Mouse (Mus musculus) heart, adult 2 months (tissue): ENCODE data around the gene Gm21883. TPM values are rescaled to one million over a fixed set of nuclear protein-coding genes. Genes with fewer than 3 reads are reported as not detected.
"Not testable (repeated sequence)": the region's sequence is repeated elsewhere in the genome, so short reads cannot be mapped to it uniquely, and the experiment has no call there.

Source experiments
- DNase-seq, 2 experiments: peaks; one replicate each; pipeline ENCODE4 v3.0.0; 2021
- H3K27ac ChIP-seq: fragments of 200-600 bp; 2 replicates; pipeline ENCODE4 v1.8.1; 2022
- H3K27me3 ChIP-seq: fragments of 200-500 bp; 2 replicates; pipeline ENCODE4 v1.6.1; 2012; ENCODE audit warnings: mild to moderate bottlenecking, low read length, inconsistent platforms, mixed read lengths; ENCODE audit not compliant: control insufficient read depth, insufficient read depth
- H3K36me3 ChIP-seq: fragments of 200-500 bp; 2 replicates; pipeline ENCODE4 v1.6.1; 2012; ENCODE audit warnings: low read length, inconsistent platforms; ENCODE audit not compliant: control insufficient read depth, insufficient read depth
- H3K4me1 ChIP-seq: fragments of 200-500 bp; 2 replicates; pipeline ENCODE4 v1.6.1; 2011; ENCODE audit warnings: low read length; ENCODE audit not compliant: control insufficient read depth, insufficient read depth
- H3K4me3 ChIP-seq: fragments of 200-600 bp; 2 replicates; pipeline ENCODE4 v1.8.1; 2022
- H3K79me2 ChIP-seq: fragments of 200-500 bp; replicated peaks from 2 replicates; pipeline ENCODE4 v1.6.1; 2012; ENCODE audit warnings: mild to moderate bottlenecking, inconsistent platforms, low read length, moderate library complexity, mixed read lengths; ENCODE audit not compliant: control insufficient read depth, insufficient read depth
- H3K9ac ChIP-seq: fragments of 200-500 bp; 2 replicates; pipeline ENCODE4 v1.6.1; 2012; ENCODE audit warnings: low read depth, mild to moderate bottlenecking, control low read depth, inconsistent platforms, low read length, mixed read lengths
- WGBS: fragments of 180-500 bp; shearing (Covaris S2); methylation state at CpG from one replicate; pipeline ENCODE4 v1.1.7; 2018; 5-methylcytosine and 5-hydroxymethylcytosine counted together
- intact Hi-C: fragments of 180-260 bp; cut with DNase I; formaldehyde crosslinking; loops from one replicate; pipeline ENCODE4 v1.15.1; 2025
- long read RNA-seq: library from polyadenylated mRNA; stranded (forward); transcript quantifications from one replicate; pipeline ENCODE4 v2.0.0, GENCODE M21; 2021
- polyA plus RNA-seq: library from polyadenylated mRNA; depleted of rRNA; stranded (reverse); fragments of >200 nt; gene quantifications from 2 replicates; pipeline ENCODE4 v1.2.3, GENCODE M21; 2012; rRNA removed
- total RNA-seq, 2 experiments: library from RNA; stranded (reverse); gene quantifications; 2 replicates each; pipeline ENCODE4 v1.2.3; 2021

Gm21883 gene
- total RNA-seq: not detected
- not detected in 2 replicates for polyA plus RNA-seq
- long read RNA-seq: 0 reads

DNA sequence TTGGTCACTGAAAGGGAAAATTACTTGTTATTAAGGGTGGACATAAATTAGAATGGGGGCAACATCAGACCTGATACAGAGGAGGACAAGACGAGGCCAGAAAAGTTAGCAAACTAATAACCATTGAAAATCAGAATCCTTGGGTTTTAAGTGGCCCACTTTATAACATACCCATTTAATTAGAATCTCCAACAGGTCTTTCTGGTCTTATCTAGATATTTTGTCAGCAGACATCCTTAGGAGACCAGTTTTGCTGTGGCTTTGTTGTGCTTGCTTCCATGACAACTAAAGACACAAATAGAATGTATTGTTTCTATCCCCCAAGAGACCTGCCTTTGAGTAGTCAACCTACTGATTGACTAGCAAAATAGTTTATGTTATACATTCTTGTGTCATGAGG is at the start of gene Gm21883:
Gene Gm21883 (minus strand): TSS at position 101 of the 400 bp plus-strand sequence.
- intact Hi-C loops, H3K27me3 ChIP-seq: not testable (repeated sequence)

GRCm38 (mm10) chrX:31618820-31619219 is 44.7 kb upstream of the Gm21883 start, which contains the start of gene Spin2e:
TSS of gene Spin2e (minus strand) at chrX:31618920.
- DNase-seq, H3K4me3 ChIP-seq, H3K9ac ChIP-seq, H3K4me1 ChIP-seq, H3K36me3 ChIP-seq, H3K27ac ChIP-seq, H3K27me3 ChIP-seq, H3K79me2 ChIP-seq, intact Hi-C loops: not testable (repeated sequence)
- WGBS: 79% methylated on average over 2 of the region's 2 CpGs

More for the DNA sequence above, at the start of gene Gm21883:
- not testable (repeated sequence) for H3K79me2 ChIP-seq, H3K27ac ChIP-seq, H3K4me1 ChIP-seq, H3K36me3 ChIP-seq, H3K4me3 ChIP-seq, DNase-seq, H3K9ac ChIP-seq
- WGBS: no CpG with 5 or more reads among the region's 1 CpGs

Other genes with a start within 250 kb of the Gm21883 start
- not detected for gene Btbd35f26, start 237.8 kb downstream of the Gm21883 start, total RNA-seq
- gene Btbd35f26, start 237.8 kb downstream of the Gm21883 start, polyA plus RNA-seq: not detected in 2 replicates
- gene Btbd35f19, start 190.4 kb downstream of the Gm21883 start, total RNA-seq: not detected
- gene Btbd35f19, start 190.4 kb downstream of the Gm21883 start, polyA plus RNA-seq: not detected in 2 replicates
- gene Spin2e, start 44.6 kb upstream of the Gm21883 start, total RNA-seq: not detected
- not detected in 2 replicates for gene Spin2e, start 44.6 kb upstream of the Gm21883 start, polyA plus RNA-seq
- gene Btbd35f25, start 142.9 kb upstream of the Gm21883 start, total RNA-seq: not detected
- not detected in 2 replicates for gene Btbd35f25, start 142.9 kb upstream of the Gm21883 start, polyA plus RNA-seq